Mouse (Mus musculus) erythroblast, embryonic 14.5 days (primary cell): ENCODE results near the gene Nfe2. TPM values are rescaled to one million over a fixed set of nuclear protein-coding genes. Genes with fewer than 3 reads are reported as not detected.
"Not testable (repeated sequence)": the region's sequence is repeated elsewhere in the genome, so short reads cannot be mapped to it uniquely, and the experiment has no call there.

Source experiments
- H3K27me3 ChIP-seq: 2 replicates; pipeline ENCODE4 v1.6.1; 2012; ENCODE audit warnings: inconsistent platforms; ENCODE audit not compliant: control insufficient read depth
- H3K36me3 ChIP-seq: 2 replicates; pipeline ENCODE4 v1.6.1; 2012; ENCODE audit warnings: mild to moderate bottlenecking, inconsistent platforms; ENCODE audit not compliant: control insufficient read depth
- H3K4me1 ChIP-seq: 2 replicates; pipeline ENCODE4 v1.6.1; 2012; ENCODE audit warnings: inconsistent platforms; ENCODE audit not compliant: control insufficient read depth
- H3K4me3 ChIP-seq: replicated peaks from 2 replicates; pipeline ENCODE3; 2012; ENCODE audit warnings: moderate library complexity, mild to moderate bottlenecking, inconsistent platforms
- H3K9me3 ChIP-seq: 2 replicates; pipeline ENCODE4 v1.6.1; 2012; ENCODE audit warnings: low read length, inconsistent platforms, mixed read lengths; ENCODE audit not compliant: control insufficient read depth
- GATA1 ChIP-seq: IDR thresholded peaks from 2 replicates; pipeline ENCODE4 v1.6.1; 2012; ENCODE audit warnings: low read length, inconsistent platforms, mixed read lengths
- TAL1 ChIP-seq: IDR thresholded peaks from 3 replicates; pipeline ENCODE4 v1.6.1; 2012; ENCODE audit warnings: low read length, inconsistent platforms, mixed read lengths
- polyA plus RNA-seq: library from polyadenylated mRNA; stranded (reverse); fragments of >175 nt; gene quantifications from 2 replicates; pipeline ENCODE4 v1.2.3, GENCODE M21; 2012

Nfe2 gene
- polyA plus RNA-seq, 1 experiment, result 48.8 TPM

DNA sequence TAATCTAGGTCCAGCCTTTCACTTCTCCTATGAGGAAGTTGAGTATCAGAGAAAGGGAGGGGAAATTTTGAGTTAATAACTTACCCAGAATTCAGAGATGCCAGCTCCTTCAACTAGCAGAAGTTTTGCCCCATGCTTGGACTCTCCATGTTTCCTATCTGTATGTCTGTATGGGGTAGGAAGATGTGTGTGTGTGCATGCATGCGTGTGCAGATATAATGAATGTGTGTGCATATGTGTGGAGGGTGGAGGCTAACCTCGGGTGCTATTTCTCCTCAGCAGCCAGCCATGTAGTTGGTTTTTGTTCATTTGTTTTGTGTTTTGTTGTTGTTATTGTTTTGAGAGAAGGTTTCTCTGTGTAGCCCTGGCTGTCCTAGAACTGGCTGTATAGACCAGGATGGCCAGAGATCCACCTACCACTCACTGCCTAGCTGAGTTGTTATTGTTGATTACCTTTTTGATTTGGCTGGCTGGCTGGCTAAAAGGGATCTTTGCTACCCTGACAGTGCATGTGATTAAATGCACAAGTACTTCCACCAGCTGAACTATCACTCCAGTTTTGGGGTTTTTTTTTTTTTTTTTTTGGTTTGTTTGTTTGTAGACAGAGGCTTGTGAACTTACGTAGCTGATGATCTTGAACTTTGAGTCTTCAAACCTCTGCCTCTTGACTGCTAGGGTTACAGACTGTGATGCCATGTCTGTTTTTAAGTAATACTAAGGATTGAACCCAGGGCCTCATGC lies 23.4 kb upstream of the Nfe2 start:
- Histone ChIP-seq H3K4me1 (peaks cover 67% of the 10 kb centered on the region), H3K36me3 (peaks cover 81% of the 10 kb centered on the region), H3K27me3 (no peaks in the 10 kb centered on the region), H3K9me3 (no peaks in the 10 kb centered on the region), H3K4me3 (no peak overlapping the region)
- no peak for TF ChIP-seq GATA1

DNA sequence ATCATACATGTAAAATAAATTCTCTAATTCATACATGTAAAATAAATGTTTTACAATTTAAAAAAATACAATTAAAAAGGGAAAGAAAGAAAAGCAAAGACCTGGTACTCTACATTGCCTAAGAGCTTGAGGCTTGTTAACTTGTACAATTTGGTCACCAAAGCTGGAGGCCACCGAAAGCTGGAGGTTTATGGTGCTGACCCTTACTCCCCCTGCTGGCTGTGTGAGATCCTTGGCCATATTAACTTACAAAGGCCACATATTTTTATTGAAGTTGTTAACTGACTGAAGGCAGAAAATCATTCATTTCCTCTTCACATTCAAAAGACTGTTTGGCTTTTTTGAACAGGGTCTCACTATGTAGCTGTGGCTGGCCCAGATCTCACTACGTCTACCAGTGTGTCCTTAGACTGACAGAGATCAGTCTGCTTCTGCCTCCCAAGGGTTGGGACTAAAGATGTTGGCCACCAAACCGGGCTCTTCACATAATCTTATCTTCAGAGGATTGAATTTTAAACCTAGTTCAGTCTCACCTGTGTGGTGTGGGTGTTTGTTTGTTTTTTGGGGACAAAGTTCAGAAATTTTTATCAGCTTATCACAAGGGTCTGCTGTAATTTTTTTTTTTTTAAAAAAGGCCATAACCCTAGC lies 22.7 kb upstream of the Nfe2 start:
- Histone ChIP-seq H3K4me3 (no peak overlapping the region), H3K4me1 (peaks cover 68% of the 10 kb centered on the region), H3K9me3 (no peaks in the 10 kb centered on the region), H3K27me3 (no peaks in the 10 kb centered on the region), H3K36me3 (peaks cover 80% of the 10 kb centered on the region)
- no peak for TF ChIP-seq TAL1
- no peak for TF ChIP-seq GATA1

DNA sequence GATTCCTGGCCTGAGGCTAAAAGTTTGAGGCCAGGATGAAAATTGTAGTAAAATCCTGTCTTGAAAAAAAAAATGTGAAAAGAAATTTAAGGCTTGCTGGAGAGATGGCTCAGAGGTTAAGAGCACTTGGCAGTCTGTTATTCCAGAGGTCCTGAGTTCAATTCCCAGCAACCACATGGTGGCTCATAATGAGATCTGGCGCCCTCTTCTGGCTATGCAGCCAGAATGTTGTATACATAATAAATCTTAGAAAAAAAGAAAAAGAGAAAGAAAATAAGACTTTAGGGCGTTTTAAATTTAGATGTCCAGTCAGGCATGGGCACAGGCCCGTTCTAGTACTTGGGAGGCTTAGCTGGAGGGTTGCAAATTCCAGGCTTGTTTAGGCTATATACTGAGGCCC lies 21.5 kb upstream of the Nfe2 start:
- H3K36me3 ChIP-seq, result peaks cover 76% of the 10 kb centered on the region
- H3K27me3 ChIP-seq, result no peaks in the 10 kb centered on the region
- H3K9me3 ChIP-seq, result no peaks in the 10 kb centered on the region
- TF ChIP-seq TAL1 (no peak), GATA1 (no peak)
- peaks cover 68% of the 10 kb centered on the region for H3K4me1 ChIP-seq
- no peak overlapping the region for H3K4me3 ChIP-seq

GRCm38 (mm10) chr15:103277949-103278348 lies 19.7 kb upstream of the Nfe2 start:
- TF ChIP-seq GATA1, result no peak
- no peak for TF ChIP-seq TAL1
- Histone ChIP-seq H3K36me3 (peaks cover 67% of the 10 kb centered on the region), H3K4me3 (no peak overlapping the region), H3K27me3 (no peaks in the 10 kb centered on the region), H3K4me1 (peaks cover 76% of the 10 kb centered on the region), H3K9me3 (no peaks in the 10 kb centered on the region)

DNA sequence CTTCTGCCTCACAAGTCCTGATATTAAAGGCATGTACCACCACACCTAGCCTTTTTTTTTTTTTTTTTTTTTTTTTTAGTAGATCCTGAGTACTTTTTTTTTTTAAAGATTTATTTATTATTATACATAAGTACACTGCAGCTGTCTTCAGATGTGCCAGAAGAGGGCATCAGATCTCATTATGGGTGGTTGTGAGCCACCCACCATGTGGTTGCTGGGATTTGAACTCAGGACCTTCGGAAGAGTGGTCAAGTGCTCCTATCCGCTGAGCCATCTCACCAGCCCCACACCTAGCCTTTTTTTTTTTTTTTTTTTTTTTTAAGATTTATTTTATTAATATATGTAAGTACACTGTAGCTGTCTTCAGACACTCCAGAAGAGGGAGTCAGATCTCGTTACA lies 17.7 kb upstream of the Nfe2 start:
- Histone ChIP-seq H3K4me1 (peaks cover 77% of the 10 kb centered on the region), H3K36me3 (peaks cover 55% of the 10 kb centered on the region)
- H3K9me3 ChIP-seq, H3K4me3 ChIP-seq, H3K27me3 ChIP-seq: not testable (repeated sequence)

- peaks cover 27% of the 10 kb centered on the region for H3K36me3 ChIP-seq
- H3K4me3 ChIP-seq, result peak within 1 kb of the TSS; percentile 87
- no peaks in the 10 kb centered on the region for H3K27me3 ChIP-seq
- TF ChIP-seq TAL1 (no peak), GATA1 (no peak)
- H3K4me1 ChIP-seq, result peaks cover 65% of the 10 kb centered on the region
- no peaks in the 10 kb centered on the region for H3K9me3 ChIP-seq
These were observed 14.4 kb upstream of the Nfe2 start, which contains the start of gene Copz1 for GRCm38 (mm10) chr15:103272419-103273279. Copz1 (plus strand) TSS chr15:103272714.

GRCm38 (mm10) chr15:103268903-103269302 lies 10.7 kb upstream of the Nfe2 start:
- Histone ChIP-seq H3K9me3 (no peaks in the 10 kb centered on the region), H3K36me3 (no peaks in the 10 kb centered on the region; the same call in 1 of the 2 replicates), H3K27me3 (no peaks in the 10 kb centered on the region), H3K4me1 (peaks cover 62% of the 10 kb centered on the region), H3K4me3 (no peak overlapping the region)
- TF ChIP-seq TAL1, result no peak

DNA sequence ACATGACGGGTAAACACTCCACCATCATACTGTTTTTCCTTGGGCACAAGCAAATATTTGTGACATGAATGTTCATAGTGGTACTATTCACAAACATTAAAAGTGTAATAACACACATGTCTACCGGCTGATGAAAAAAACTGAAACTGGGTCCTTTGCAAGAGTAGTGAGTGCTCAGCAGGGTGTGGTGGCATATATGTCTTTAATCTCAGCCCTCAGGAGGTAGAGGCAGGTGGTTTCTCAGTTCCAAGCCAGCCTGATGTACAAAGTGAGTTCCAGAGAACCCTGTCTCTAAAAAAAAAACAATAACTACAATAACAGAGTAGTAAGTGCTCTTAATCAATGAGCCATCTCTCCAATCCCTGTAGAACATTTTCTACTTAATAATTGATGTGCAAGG lies 6.6 kb upstream of the Nfe2 start:
- peaks cover 69% of the 10 kb centered on the region for H3K4me1 ChIP-seq
- TF ChIP-seq GATA1, result no peak
- no peak for TF ChIP-seq TAL1
- no peaks in the 10 kb centered on the region; the same call in 1 of the 2 replicates for H3K36me3 ChIP-seq

DNA sequence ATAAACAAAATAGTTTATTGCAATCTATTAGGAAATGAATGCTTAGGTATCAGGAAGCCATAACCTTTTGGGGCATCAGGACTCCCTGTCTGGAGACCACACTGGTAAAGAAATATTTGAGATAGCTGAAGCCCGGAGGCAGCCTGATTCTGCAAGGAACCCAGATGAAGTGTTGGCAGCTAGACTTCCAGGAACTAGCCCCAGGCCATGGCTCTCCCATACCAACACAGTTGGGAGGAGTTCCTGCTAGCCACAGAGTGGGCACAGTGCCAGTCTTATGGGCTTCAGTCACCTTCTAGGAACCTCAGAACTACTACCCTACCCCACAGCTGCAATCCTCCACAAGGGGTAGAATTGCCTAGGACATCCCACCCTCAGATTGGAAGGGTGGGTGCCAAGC lies 1.8 kb upstream of the Nfe2 start:
- TF ChIP-seq GATA1 (no peak), TAL1 (no peak)
- no peaks in the 10 kb centered on the region for H3K27me3 ChIP-seq
- H3K4me1 ChIP-seq, result peaks cover 84% of the 10 kb centered on the region
- no peaks in the 10 kb centered on the region for H3K9me3 ChIP-seq
- H3K36me3 ChIP-seq, result peaks cover 16% of the 10 kb centered on the region
- peak overlapping the region; percentile 5 for H3K4me3 ChIP-seq

More for the DNA sequence above, 6.6 kb upstream of the Nfe2 start:
- Histone ChIP-seq H3K9me3 (no peaks in the 10 kb centered on the region), H3K4me3 (no peak overlapping the region), H3K27me3 (no peaks in the 10 kb centered on the region)
